Mouse (Mus musculus): Measurements from ENCODE around the gene Fkbp7.

The Fkbp7 gene

DNA sequence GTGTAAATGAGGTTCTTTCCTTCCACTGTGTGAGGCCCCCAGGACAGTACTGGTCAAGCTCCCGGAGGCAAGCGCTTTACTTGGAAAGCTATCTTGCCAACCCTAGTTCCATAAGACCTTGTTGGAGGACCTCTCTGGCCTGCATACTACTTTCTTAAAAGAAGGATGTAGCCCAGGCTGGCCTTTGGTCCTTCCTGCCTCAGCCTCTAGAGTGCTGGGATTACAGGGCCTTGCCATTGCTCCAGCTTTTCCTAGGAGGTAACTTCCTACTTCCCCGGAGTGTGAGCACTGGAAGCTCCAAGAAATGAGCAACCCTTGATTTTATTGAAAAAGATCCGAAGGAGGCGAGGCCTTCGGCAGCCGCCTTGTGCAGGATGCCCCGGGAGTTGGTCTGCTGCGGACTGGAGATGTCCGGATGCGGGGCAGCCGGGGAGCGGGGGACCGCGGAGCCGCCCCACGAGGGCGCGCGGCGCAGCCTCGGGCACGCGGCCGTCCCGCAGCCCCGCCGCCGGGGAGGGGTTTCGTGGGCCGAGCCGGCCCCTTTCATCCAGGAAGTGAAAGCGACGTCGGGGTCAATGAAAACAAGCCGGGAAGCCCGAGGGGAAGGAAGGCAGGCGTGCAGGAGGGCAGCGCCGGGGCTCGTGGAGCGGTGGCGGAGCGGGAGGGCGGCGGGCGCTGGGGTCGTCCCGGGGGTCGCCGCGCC lies 2.0 kb upstream of the Fkbp7 start, which contains the start of gene Plekha3:
Gene Plekha3 (plus strand): TSS at position 557 of the 703 bp plus-strand sequence.
- no peaks in the 10 kb centered on the region for H3K9me3 ChIP-seq (ENCODE audit: low read length)
- peak within 1 kb of the TSS; percentile 89 for H3K4me3 ChIP-seq (replicated peaks; ENCODE audit: low read length)
- no peaks in the 10 kb centered on the region for H3K27me3 ChIP-seq (ENCODE audit: insufficient read depth, low read length)
- H3K36me3 ChIP-seq (ENCODE audit: insufficient read depth, low read length) = peaks cover 27% of the 10 kb centered on the region
- peaks cover 62% of the 10 kb centered on the region for H3K4me1 ChIP-seq (replicated peaks; ENCODE audit: low read depth, low read length)
- TF ChIP-seq CTCF (conservative IDR thresholded peaks at IDR 0.05; ENCODE audit: low read length) (no peak), NANOG (IDR thresholded peaks at IDR 0.05; ENCODE audit: borderline replicate concordance, low read length) (no peak), POU5F1 (IDR thresholded peaks at IDR 0.05; ENCODE audit: borderline replicate concordance, low read length) (no peak)

DNA sequence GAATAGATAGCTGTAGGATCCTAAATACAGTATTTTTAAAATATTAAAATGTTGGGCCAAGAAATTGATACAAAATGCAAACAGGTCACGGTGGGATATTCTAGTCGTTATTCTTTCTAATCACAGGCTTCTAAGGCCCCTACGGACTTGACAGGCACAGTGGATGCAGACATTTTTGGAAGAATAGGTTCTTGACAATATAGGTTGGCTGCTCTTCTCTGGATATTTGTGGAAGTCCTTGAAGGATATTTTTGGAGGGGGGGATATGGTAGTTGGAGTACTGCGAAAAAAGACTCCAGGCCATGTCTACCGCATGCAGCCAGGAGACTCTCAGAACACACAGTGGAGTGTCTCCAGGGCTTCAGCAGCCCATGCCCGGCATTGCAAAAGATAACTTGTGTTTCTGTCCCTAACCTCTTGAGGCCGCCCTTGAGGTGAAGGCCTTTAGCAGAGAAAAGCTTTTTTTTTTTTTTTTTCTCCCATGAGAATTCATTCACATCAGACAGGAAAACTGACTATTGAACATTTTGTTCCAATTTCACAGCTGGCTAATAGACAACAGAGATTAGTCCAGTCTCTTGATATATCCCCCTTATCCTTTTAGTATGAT lies 661 bp upstream of the Fkbp7 start:
- Histone ChIP-seq H3K27me3 (ENCODE audit: insufficient read depth, low read length) (no peaks in the 10 kb centered on the region), H3K4me3 (replicated peaks; ENCODE audit: low read length) (peak overlapping the region; percentile 70), H3K4me1 (replicated peaks; ENCODE audit: low read depth, low read length) (peaks cover 51% of the 10 kb centered on the region), H3K9me3 (ENCODE audit: low read length) (no peaks in the 10 kb centered on the region), H3K36me3 (ENCODE audit: insufficient read depth, low read length) (peaks cover 14% of the 10 kb centered on the region)
- TF ChIP-seq POU5F1 (IDR thresholded peaks at IDR 0.05; ENCODE audit: borderline replicate concordance, low read length) (no peak), CTCF (conservative IDR thresholded peaks at IDR 0.05; ENCODE audit: low read length) (peak; percentile 26)

DNA sequence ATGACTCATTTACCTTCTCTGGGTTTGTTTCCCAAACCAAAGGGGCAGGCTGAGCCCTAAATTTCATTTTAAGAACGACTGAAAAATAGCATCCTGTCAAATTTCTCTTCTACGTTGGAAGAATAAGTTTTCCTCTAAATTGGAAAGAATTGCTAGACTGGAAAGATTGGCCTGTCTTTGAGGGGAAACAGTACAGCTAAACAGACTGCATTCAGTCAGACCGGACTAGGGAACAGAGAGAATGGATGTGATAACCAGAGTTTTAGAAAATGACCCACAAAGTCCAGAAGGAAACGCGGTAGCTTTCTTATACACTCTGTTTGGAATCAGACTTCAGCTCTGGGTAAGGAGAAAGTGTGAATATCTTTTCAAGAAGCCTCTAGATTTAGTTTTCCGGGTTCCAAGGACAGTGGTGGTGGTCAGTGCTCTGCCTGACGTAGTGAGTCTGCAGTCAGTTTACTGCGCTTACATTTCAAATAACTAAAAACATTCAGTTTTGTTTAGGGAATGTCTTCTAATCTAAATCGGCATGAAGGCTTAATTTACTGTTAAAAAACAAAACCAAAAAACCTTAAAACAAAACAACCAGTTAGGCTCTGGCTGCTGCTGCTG lies 676 bp downstream of the Fkbp7 start:
- peak overlapping the region; percentile 70 for H3K4me3 ChIP-seq (replicated peaks; ENCODE audit: low read length)
- peaks cover 42% of the 10 kb centered on the region for H3K4me1 ChIP-seq (replicated peaks; ENCODE audit: low read depth, low read length)
- no peaks in the 10 kb centered on the region for H3K27me3 ChIP-seq (ENCODE audit: insufficient read depth, low read length)
- peaks cover under 1% of the 10 kb centered on the region; the same call in 1 of the 2 replicates for H3K36me3 ChIP-seq (ENCODE audit: insufficient read depth, low read length)
- no peaks in the 10 kb centered on the region for H3K9me3 ChIP-seq (ENCODE audit: low read length)
- no peak for TF ChIP-seq NANOG (IDR thresholded peaks at IDR 0.05; ENCODE audit: borderline replicate concordance, low read length)
- TF ChIP-seq CTCF (conservative IDR thresholded peaks at IDR 0.05; ENCODE audit: low read length) = no peak
- TF ChIP-seq POU5F1 (IDR thresholded peaks at IDR 0.05; ENCODE audit: borderline replicate concordance, low read length) = no peak

DNA sequence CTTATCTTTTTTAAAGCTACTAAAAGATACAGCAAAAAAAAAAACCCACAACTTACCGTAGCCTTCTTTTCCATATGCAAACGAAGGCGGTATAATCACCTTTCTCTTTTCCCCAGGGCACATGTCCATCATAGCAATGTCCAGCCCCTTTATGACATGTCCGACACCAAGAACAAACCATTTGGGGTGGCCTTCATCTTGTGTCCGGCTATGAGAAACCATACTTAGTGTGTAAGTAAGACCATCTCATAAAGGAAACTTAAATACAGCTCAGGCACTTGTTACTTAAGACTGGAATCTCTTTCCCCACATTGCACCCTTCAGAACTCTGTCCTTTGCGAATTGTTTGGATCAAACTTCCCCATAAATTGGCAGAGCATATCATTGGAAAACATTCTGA lies 1.3 kb downstream of the Fkbp7 start:
- Histone ChIP-seq H3K36me3 (ENCODE audit: insufficient read depth, low read length) (no peaks in the 10 kb centered on the region), H3K27me3 (ENCODE audit: insufficient read depth, low read length) (no peaks in the 10 kb centered on the region), H3K9me3 (ENCODE audit: low read length) (no peaks in the 10 kb centered on the region), H3K4me3 (replicated peaks; ENCODE audit: low read length) (peak overlapping the region; percentile 70; the same call in 1 of the 2 replicates), H3K4me1 (replicated peaks; ENCODE audit: low read depth, low read length) (peaks cover 36% of the 10 kb centered on the region)
- TF ChIP-seq CTCF (conservative IDR thresholded peaks at IDR 0.05; ENCODE audit: low read length) (no peak), POU5F1 (IDR thresholded peaks at IDR 0.05; ENCODE audit: borderline replicate concordance, low read length) (no peak), NANOG (IDR thresholded peaks at IDR 0.05; ENCODE audit: borderline replicate concordance, low read length) (no peak)

DNA sequence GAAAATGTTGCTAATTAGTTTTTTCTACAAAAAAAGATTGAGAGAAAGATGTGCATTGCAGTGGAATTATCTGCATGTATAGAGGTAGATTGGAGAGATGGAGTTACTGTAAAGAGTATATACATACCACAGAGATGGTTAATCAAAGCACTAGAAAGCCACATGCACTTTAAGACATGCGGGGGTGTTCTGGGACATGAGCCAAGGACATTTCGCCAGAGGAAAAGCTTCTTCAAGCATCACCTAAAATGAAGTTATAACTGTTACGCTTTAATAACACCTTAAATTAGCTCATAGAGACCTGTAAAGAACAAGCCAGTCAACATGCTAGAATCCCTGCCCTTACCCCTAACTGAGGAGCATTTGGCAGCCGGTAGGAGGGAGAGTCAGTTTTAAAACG lies 5.7 kb downstream of the Fkbp7 start:
- H3K36me3 ChIP-seq (ENCODE audit: insufficient read depth, low read length) = peaks cover 8% of the 10 kb centered on the region; the same call in 1 of the 2 replicates
- H3K27me3 ChIP-seq (ENCODE audit: insufficient read depth, low read length) = no peaks in the 10 kb centered on the region
- no peak overlapping the region for H3K4me3 ChIP-seq (replicated peaks; ENCODE audit: low read length)
- peaks cover 7% of the 10 kb centered on the region for H3K4me1 ChIP-seq (replicated peaks; ENCODE audit: low read depth, low read length)
- H3K9me3 ChIP-seq (ENCODE audit: low read length) = no peaks in the 10 kb centered on the region
- TF ChIP-seq NANOG (IDR thresholded peaks at IDR 0.05; ENCODE audit: borderline replicate concordance, low read length) (no peak), CTCF (conservative IDR thresholded peaks at IDR 0.05; ENCODE audit: low read length) (no peak), POU5F1 (IDR thresholded peaks at IDR 0.05; ENCODE audit: borderline replicate concordance, low read length) (no peak)

DNA sequence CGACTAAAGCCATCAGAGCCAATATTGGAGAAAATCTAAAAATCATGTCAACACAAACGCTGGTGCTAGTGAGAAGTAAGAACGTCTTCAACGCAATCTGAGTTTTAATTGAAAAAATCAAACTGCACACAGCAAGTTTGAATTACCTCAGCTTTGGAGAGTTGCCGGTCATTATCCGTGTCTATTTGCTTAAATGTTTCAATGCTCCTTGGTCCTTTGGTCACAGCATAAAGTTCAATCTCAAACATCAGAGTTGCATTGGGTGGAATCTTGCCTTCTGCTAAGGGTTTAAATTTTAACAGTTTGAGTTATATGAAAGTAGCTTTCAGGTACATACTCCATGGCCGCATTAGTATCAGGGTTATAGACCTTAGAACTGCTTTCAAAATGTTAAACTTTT lies 7.4 kb downstream of the Fkbp7 start:
- Histone ChIP-seq H3K36me3 (ENCODE audit: insufficient read depth, low read length) (peaks cover 8% of the 10 kb centered on the region; the same call in 1 of the 2 replicates), H3K4me1 (replicated peaks; ENCODE audit: low read depth, low read length) (no peaks in the 10 kb centered on the region), H3K27me3 (ENCODE audit: insufficient read depth, low read length) (no peaks in the 10 kb centered on the region), H3K4me3 (replicated peaks; ENCODE audit: low read length) (no peak overlapping the region), H3K9me3 (ENCODE audit: low read length) (no peaks in the 10 kb centered on the region)
- no peak for TF ChIP-seq CTCF (conservative IDR thresholded peaks at IDR 0.05; ENCODE audit: low read length)
- no peak for TF ChIP-seq POU5F1 (IDR thresholded peaks at IDR 0.05; ENCODE audit: borderline replicate concordance, low read length)
- TF ChIP-seq NANOG (IDR thresholded peaks at IDR 0.05; ENCODE audit: borderline replicate concordance, low read length) = no peak

DNA sequence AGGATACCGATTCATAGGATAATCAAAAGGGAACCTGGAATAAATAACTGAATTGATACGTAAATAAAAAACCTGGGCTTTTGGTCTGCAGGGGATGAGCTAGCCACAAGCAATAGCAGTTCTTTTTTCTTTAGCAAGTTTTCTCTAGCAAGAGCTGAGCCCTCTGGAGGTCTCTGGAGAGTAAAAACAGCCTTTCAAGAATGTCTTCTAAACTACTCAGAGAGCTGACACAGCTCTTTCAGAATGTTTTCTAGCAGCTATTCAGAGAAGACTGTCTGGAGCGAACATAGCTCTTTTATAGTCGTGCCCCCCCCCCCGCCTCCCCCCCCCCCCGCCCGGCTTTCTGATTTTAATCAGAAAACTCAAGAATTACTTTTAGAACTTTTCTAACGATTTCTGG lies 13.5 kb downstream of the Fkbp7 start:
- TF ChIP-seq NANOG (IDR thresholded peaks at IDR 0.05; ENCODE audit: borderline replicate concordance, low read length) = no peak
- TF ChIP-seq POU5F1 (IDR thresholded peaks at IDR 0.05; ENCODE audit: borderline replicate concordance, low read length) = no peak
- TF ChIP-seq CTCF (conservative IDR thresholded peaks at IDR 0.05; ENCODE audit: low read length) = no peak
- Histone ChIP-seq H3K4me1 (replicated peaks; ENCODE audit: low read depth, low read length) (peaks cover 4% of the 10 kb centered on the region; the same call in 1 of the 2 replicates), H3K9me3 (ENCODE audit: low read length) (peaks cover 8% of the 10 kb centered on the region; the same call in 1 of the 2 replicates), H3K36me3 (ENCODE audit: insufficient read depth, low read length) (peaks cover 3% of the 10 kb centered on the region; the same call in 1 of the 2 replicates), H3K4me3 (replicated peaks; ENCODE audit: low read length) (no peak overlapping the region), H3K27me3 (ENCODE audit: insufficient read depth, low read length) (no peaks in the 10 kb centered on the region)

DNA sequence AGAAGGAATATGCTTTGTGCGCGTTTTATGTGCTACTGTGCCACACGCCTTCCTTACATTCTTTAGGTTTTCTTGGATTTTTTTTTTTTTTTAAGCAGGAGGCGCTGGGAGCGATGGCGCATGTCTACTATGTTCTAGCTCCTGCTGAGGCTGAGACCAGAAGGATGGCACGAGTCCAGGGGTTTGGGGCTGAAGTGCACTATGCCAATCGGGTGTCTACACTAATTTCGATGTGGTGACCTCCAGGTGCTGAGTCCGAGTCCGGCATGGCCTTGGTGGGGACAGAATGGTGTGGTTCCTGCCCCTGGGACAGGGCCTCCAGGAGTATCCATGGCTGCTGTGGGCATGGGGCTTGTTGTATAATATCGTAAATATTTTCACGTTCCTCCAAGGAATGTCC lies 14.4 kb downstream of the Fkbp7 start:
- Histone ChIP-seq H3K9me3 (ENCODE audit: low read length) (peaks cover 8% of the 10 kb centered on the region; the same call in 1 of the 2 replicates), H3K27me3 (ENCODE audit: insufficient read depth, low read length) (no peaks in the 10 kb centered on the region), H3K4me1 (replicated peaks; ENCODE audit: low read depth, low read length) (peaks cover 4% of the 10 kb centered on the region; the same call in 1 of the 2 replicates), H3K36me3 (ENCODE audit: insufficient read depth, low read length) (no peaks in the 10 kb centered on the region), H3K4me3 (replicated peaks; ENCODE audit: low read length) (no peak overlapping the region)
- TF ChIP-seq CTCF (conservative IDR thresholded peaks at IDR 0.05; ENCODE audit: low read length) (no peak), NANOG (IDR thresholded peaks at IDR 0.05; ENCODE audit: borderline replicate concordance, low read length) (no peak), POU5F1 (IDR thresholded peaks at IDR 0.05; ENCODE audit: borderline replicate concordance, low read length) (no peak)
